Mouse (Mus musculus) liver, postnatal 0 days (tissue): ENCODE data around the gene Myo1f. TPM values are rescaled to one million over a fixed set of nuclear protein-coding genes. Genes with fewer than 3 reads are reported as not detected.

Experiments used
- ATAC-seq: fragments of 200-750 bp; cut with Nextera tagmentation; 2 replicates; pipeline ENCODE4 v1.8.0; 2017; ENCODE audit warnings: mild to moderate bottlenecking, moderate library complexity
- DNase-seq: peaks from one replicate; pipeline ENCODE4 v3.0.0-alpha.2; 2016
- H3K27ac ChIP-seq: fragments of 300-500 bp; sonication (generic); 2 replicates; pipeline ENCODE4 v1.5.1; 2014; ENCODE audit warnings: antibody characterized with exemption, moderate library complexity, mild to moderate bottlenecking, low read depth
- H3K27me3 ChIP-seq: fragments of 300-500 bp; sonication (generic); 2 replicates; pipeline ENCODE4 v1.6.1; 2014; ENCODE audit warnings: low read length, control low read depth, mixed read lengths; ENCODE audit not compliant: insufficient read depth
- H3K36me3 ChIP-seq: fragments of 300-500 bp; sonication (generic); replicated peaks from 2 replicates; pipeline ENCODE4 v1.6.1; 2014; ENCODE audit warnings: mild to moderate bottlenecking, control low read depth, low read length, moderate library complexity, mixed read lengths; ENCODE audit not compliant: insufficient read depth
- H3K4me1 ChIP-seq: fragments of 300-500 bp; sonication (generic); 2 replicates; pipeline ENCODE4 v1.6.1; 2014; ENCODE audit warnings: antibody characterized with exemption, mild to moderate bottlenecking, control low read depth; ENCODE audit not compliant: insufficient read depth
- H3K4me2 ChIP-seq: fragments of 300-500 bp; sonication (generic); 2 replicates; pipeline ENCODE4 v1.6.1; 2014; ENCODE audit warnings: low read depth, mild to moderate bottlenecking, low read length, moderate library complexity, mixed read lengths
- H3K4me3 ChIP-seq: fragments of 300-500 bp; sonication (generic); 2 replicates; pipeline ENCODE4 v1.5.1; 2014; ENCODE audit warnings: low read depth, low read length
- H3K9ac ChIP-seq: fragments of 300-500 bp; sonication (generic); replicated peaks from 2 replicates; pipeline ENCODE4 v1.6.1; 2014; ENCODE audit warnings: mild to moderate bottlenecking, moderate library complexity
- H3K9me3 ChIP-seq: fragments of 300-500 bp; sonication (generic); 2 replicates; pipeline ENCODE4 v1.6.1; 2016; ENCODE audit warnings: mild to moderate bottlenecking, control low read depth, low read length, mixed read lengths
- CTCF ChIP-seq: sonication (generic); IDR thresholded peaks from 2 replicates; pipeline ENCODE4 v1.5.1; 2016; ENCODE audit warnings: antibody characterized with exemption, low read depth
- EP300 ChIP-seq: IDR thresholded peaks from 2 replicates; pipeline ENCODE4 v1.6.1; 2016; ENCODE audit warnings: antibody characterized with exemption, low read depth, mild to moderate bottlenecking
- WGBS: fragments of 180-500 bp; shearing (Covaris S2); extraction: QIAGEN DNeasy Blood & Tissue Kit; methylation state at CpG from one replicate; pipeline ENCODE4 v1.1.7; 2014; ENCODE audit not compliant: insufficient replicate concordance; 5-methylcytosine and 5-hydroxymethylcytosine counted together
- polyA plus RNA-seq: library from polyadenylated mRNA; unstranded; fragments of >200 nt; fragmentation: Nextera tagmentation; extraction: Ambion mirVana; gene quantifications from 2 replicates; pipeline ENCODE4 v1.2.1, GENCODE M21; 2015

The Myo1f gene
- polyA plus RNA-seq, 1 experiment from 2014 or later, result 9.5 TPM

GRCm38 (mm10) chr17:33523431-33523917 is 32.0 kb upstream of the Myo1f start:
- H3K4me1 ChIP-seq, result peaks cover 4% of the 10 kb centered on the region
- peak overlapping the region; percentile 51 for H3K4me3 ChIP-seq
- no peaks in the 10 kb centered on the region; the same call in 1 of the 2 replicates for H3K36me3 ChIP-seq
- 0 out of 2 replicates have a peak overlapping the region, but pooled peaks have one; percentile 35 for H3K27ac ChIP-seq
- peak overlapping the region; percentile 55 for H3K9ac ChIP-seq
- ATAC-seq (peak; percentile 38; the same call in 1 of the 2 replicates), DNase-seq (no peak)
- H3K27me3 ChIP-seq, result no peaks in the 10 kb centered on the region
- peak overlapping the region; percentile 64 for H3K4me2 ChIP-seq
- 8% methylated on average over 13 of the region's 13 CpGs for WGBS
- H3K9me3 ChIP-seq, result no peaks in the 10 kb centered on the region
- no peak for TF ChIP-seq CTCF
- TF ChIP-seq EP300, result no peak

- DNase-seq, result peak; percentile 73
- no peak for TF ChIP-seq EP300
- no peak for TF ChIP-seq CTCF
- 2% methylated on average over 42 of the region's 44 CpGs for WGBS
These were observed 31.4 kb upstream of the Myo1f start, which contains the start of gene Adamts10 for GRCm38 (mm10) chr17:33523918-33524755. Adamts10 (plus strand) TSS chr17:33524204.

DNA sequence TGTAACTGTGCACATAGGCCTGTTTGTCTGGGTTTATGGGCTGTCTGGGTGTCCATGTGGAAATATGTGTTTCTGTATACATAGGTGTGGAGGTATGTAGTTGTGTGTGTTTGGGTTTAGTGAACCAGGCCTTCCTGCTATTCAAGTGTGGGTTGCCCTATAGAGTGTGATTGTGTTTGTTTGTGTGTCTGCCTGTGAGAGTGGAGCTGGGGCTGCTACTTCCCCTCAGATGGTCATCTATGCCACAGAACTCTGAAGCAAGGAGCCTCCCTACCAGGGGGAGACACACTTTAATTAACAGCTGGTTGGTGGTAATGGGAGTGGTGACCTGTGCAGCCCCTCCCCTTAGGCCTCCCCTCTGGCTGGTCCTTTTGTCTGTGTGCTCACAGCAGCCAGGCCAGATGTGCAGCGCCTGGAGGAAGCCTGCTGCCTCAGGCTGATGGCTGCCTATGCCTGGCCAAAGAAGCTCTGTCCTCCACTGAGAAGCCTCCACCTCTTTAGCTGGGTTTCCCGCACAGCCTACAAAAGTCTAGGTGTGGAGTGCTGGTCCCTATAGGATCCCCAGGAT is 30.6 kb upstream of the Myo1f start:
- no peaks in the 10 kb centered on the region for H3K27me3 ChIP-seq
- no peak for ATAC-seq
- peak overlapping the region; percentile 51 for H3K4me3 ChIP-seq
- H3K9ac ChIP-seq, result peak overlapping the region; percentile 55
- TF ChIP-seq EP300 (no peak), CTCF (no peak)
- H3K27ac ChIP-seq, result no peak overlapping the region
- H3K9me3 ChIP-seq, result no peaks in the 10 kb centered on the region
- H3K36me3 ChIP-seq, result no peaks in the 10 kb centered on the region; the same call in 1 of the 2 replicates
- 24% methylated on average over 2 of the region's 2 CpGs for WGBS
- peak overlapping the region; percentile 64 for H3K4me2 ChIP-seq
- DNase-seq, result no peak
- H3K4me1 ChIP-seq, result peaks cover 4% of the 10 kb centered on the region

More at GRCm38 (mm10) chr17:33523918-33524755, 31.4 kb upstream of the Myo1f start, which contains the start of gene Adamts10:
- Histone ChIP-seq H3K4me2 (peak within 1 kb of the TSS; percentile 64), H3K4me3 (peak within 1 kb of the TSS; percentile 51), H3K4me1 (peaks cover 4% of the 10 kb centered on the region), H3K9ac (peak within 1 kb of the TSS; percentile 55), H3K36me3 (no peaks in the 10 kb centered on the region; the same call in 1 of the 2 replicates), H3K27me3 (no peaks in the 10 kb centered on the region), H3K9me3 (no peaks in the 10 kb centered on the region), H3K27ac (peak within 1 kb of the TSS; percentile 35; the same call in 1 of the 2 replicates)
- peak; percentile 76 for ATAC-seq

DNA sequence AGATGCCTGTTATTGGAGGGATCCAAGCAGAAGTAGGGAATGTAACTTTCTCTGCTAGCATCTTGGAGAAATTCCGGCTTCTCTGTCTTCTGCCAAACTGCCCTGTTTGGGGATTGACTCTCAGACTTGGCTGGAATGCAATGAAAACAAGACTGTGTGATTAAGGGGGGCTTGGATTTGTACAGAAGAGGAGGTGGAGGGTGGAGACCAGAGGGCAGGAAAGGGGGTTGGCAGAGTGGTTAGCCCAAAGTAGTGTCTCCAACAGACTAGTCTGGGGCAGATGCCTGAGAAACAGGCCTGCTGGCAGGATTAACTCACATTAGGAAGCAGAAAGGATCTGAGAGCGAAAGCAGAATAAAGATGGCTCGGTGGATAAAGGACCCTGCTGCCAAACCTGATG is 29.0 kb upstream of the Myo1f start:
- no peaks in the 10 kb centered on the region for H3K27me3 ChIP-seq
- DNase-seq (no peak), ATAC-seq (no peak)
- TF ChIP-seq CTCF (no peak), EP300 (no peak)
- H3K4me2 ChIP-seq, result no peak overlapping the region
- no peak overlapping the region for H3K4me3 ChIP-seq
- H3K36me3 ChIP-seq, result peaks cover 5% of the 10 kb centered on the region; the same call in 1 of the 2 replicates
- WGBS, result 75% methylated on average over 3 of the region's 3 CpGs
- no peaks in the 10 kb centered on the region for H3K9me3 ChIP-seq
- peaks cover 4% of the 10 kb centered on the region for H3K4me1 ChIP-seq
- no peak overlapping the region for H3K27ac ChIP-seq
- H3K9ac ChIP-seq, result no peak overlapping the region

GRCm38 (mm10) chr17:33539106-33539675 is 16.3 kb upstream of the Myo1f start:
- no peaks in the 10 kb centered on the region; the same call in 1 of the 2 replicates for H3K36me3 ChIP-seq
- TF ChIP-seq EP300 (no peak), CTCF (peak; percentile 84)
- no peaks in the 10 kb centered on the region for H3K4me1 ChIP-seq
- DNase-seq (peak; percentile 49), ATAC-seq (no peak)
- H3K9ac ChIP-seq, result no peak overlapping the region
- WGBS, result 84% methylated on average over 3 of the region's 3 CpGs
- H3K4me3 ChIP-seq, result no peak overlapping the region
- H3K9me3 ChIP-seq, result no peaks in the 10 kb centered on the region
- no peak overlapping the region for H3K4me2 ChIP-seq
- H3K27me3 ChIP-seq, result no peaks in the 10 kb centered on the region
- no peak overlapping the region for H3K27ac ChIP-seq

DNA sequence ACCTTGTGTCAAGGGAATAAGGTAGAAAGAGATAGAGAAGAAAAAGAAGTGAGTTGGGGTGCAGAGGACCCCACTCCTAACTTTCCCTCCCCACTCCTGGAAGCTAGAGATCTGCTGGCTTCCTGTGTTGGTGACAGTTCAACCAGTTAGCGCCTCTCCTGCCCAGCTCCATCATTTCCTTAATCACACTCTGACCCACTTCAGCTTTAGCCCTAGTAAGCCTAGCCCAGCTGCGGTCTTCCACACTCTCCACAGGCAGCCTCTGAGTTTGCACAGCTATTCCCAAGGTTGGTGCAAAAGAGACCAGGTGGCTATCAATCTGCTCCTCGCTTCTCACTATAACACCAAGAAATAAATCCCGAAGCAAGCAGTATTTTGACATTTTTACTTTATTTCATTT is 15.6 kb upstream of the Myo1f start:
- no peak overlapping the region for H3K4me3 ChIP-seq
- WGBS, result 87% methylated on average over 4 of the region's 4 CpGs
- no peak overlapping the region for H3K4me2 ChIP-seq
- H3K4me1 ChIP-seq, result no peaks in the 10 kb centered on the region
- no peak overlapping the region for H3K27ac ChIP-seq
- TF ChIP-seq EP300 (no peak), CTCF (no peak)
- H3K9me3 ChIP-seq, result no peaks in the 10 kb centered on the region
- no peaks in the 10 kb centered on the region for H3K27me3 ChIP-seq
- DNase-seq (no peak), ATAC-seq (no peak)
- H3K36me3 ChIP-seq, result no peaks in the 10 kb centered on the region; the same call in 1 of the 2 replicates
- no peak overlapping the region for H3K9ac ChIP-seq
